Mouse (Mus musculus) limb, embryonic 12.5 days (tissue): ENCODE results near the gene Col23a1. TPM values are rescaled to one million over a fixed set of nuclear protein-coding genes. Genes with fewer than 3 reads are reported as not detected.

ENCODE experiments used
- ATAC-seq: fragments of 200-750 bp; cut with Nextera tagmentation; 2 replicates; pipeline ENCODE4 v1.8.0; 2017; ENCODE audit warnings: low read depth, moderate TSS enrichment; ENCODE audit not compliant: insufficient number of reproducible peaks, insufficient read depth, low FRiP score, low TSS enrichment
- H3K27ac ChIP-seq: fragments of 300-500 bp; sonication (generic); 2 replicates; pipeline ENCODE4 v1.5.1; 2016; ENCODE audit warnings: mild to moderate bottlenecking, moderate library complexity
- H3K27me3 ChIP-seq: fragments of 300-500 bp; sonication (generic); 2 replicates; pipeline ENCODE4 v1.6.1; 2016; ENCODE audit warnings: mild to moderate bottlenecking, moderate library complexity
- H3K36me3 ChIP-seq: fragments of 300-500 bp; sonication (generic); 2 replicates; pipeline ENCODE4 v1.6.1; 2016; ENCODE audit warnings: mild to moderate bottlenecking, moderate library complexity
- H3K4me1 ChIP-seq: fragments of 300-500 bp; sonication (generic); replicated peaks from 2 replicates; pipeline ENCODE4 v1.6.1; 2016
- H3K4me2 ChIP-seq: fragments of 300-500 bp; sonication (generic); 2 replicates; pipeline ENCODE4 v1.6.1; 2016; ENCODE audit warnings: mild to moderate bottlenecking, moderate library complexity
- H3K4me3 ChIP-seq: fragments of 300-500 bp; sonication (generic); replicated peaks from 2 replicates; pipeline ENCODE4 v1.5.1; 2016; ENCODE audit warnings: mild to moderate bottlenecking
- H3K9ac ChIP-seq: fragments of 300-500 bp; sonication (generic); replicated peaks from 2 replicates; pipeline ENCODE4 v1.6.1; 2016; ENCODE audit warnings: mild to moderate bottlenecking, moderate library complexity
- H3K9me3 ChIP-seq: fragments of 300-500 bp; sonication (generic); 2 replicates; pipeline ENCODE4 v1.6.1; 2016; ENCODE audit warnings: mild to moderate bottlenecking, moderate library complexity
- WGBS: fragments of 180-500 bp; shearing (Covaris S2); methylation state at CpG from one replicate; pipeline ENCODE4 v1.1.7; 2016; 5-methylcytosine and 5-hydroxymethylcytosine counted together
- polyA plus RNA-seq: library from polyadenylated mRNA; unstranded; fragments of >200 nt; fragmentation: Nextera tagmentation; extraction: Ambion mirVana; gene quantifications from 2 replicates; pipeline ENCODE4 v1.2.1, GENCODE M21; 2016

Gene Col23a1
- polyA plus RNA-seq, 1 experiment from 2014 or later = 29.4 TPM

DNA sequence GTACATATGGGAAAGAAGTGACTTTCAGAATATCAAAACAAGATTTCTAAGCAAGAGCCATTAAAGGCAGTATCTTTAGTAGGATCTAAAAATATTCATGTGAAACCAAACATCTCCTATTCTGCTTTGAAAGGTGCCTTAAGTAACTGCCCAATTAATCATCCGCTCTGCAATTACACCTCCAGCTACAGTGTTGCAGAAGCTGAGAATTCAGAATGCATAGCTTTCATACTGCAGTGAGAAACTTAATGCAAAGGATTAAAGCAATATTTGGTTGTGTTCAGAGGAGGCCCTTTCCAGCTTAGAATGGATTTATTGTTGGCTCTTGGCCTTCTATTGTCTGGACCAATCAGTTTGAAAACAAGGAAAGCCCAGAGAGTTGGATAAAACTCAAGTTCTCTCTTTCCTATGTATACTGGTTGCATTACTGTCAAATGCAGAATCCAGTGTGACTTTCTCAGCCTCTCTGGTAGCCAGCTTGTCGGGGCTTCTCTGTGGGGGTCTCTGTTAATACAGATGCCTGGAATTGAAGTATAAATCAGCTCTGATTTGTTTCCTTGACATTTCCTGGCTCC, 4.3 kb downstream of the Col23a1 start:
- no peak overlapping the region for H3K27ac ChIP-seq
- ATAC-seq = no peak
- H3K4me1 ChIP-seq = peaks cover 23% of the 10 kb centered on the region
- H3K9me3 ChIP-seq = 0 out of 2 replicates have a peak, but pooled peaks cover 5% of the 10 kb centered on the region
- no peaks in the 10 kb centered on the region; the same call in 1 of the 2 replicates for H3K27me3 ChIP-seq
- H3K4me2 ChIP-seq = no peak overlapping the region
- no peak overlapping the region for H3K9ac ChIP-seq
- no peak overlapping the region for H3K4me3 ChIP-seq
- H3K36me3 ChIP-seq = peaks cover 12% of the 10 kb centered on the region
- 48% methylated on average over 2 of the region's 2 CpGs for WGBS

GRCm38 (mm10) chr11:51295742-51296141, 6.0 kb downstream of the Col23a1 start:
- Histone ChIP-seq H3K4me1 (peaks cover 21% of the 10 kb centered on the region), H3K9me3 (0 out of 2 replicates have a peak, but pooled peaks cover 5% of the 10 kb centered on the region), H3K27ac (no peak overlapping the region), H3K27me3 (no peaks in the 10 kb centered on the region; the same call in 1 of the 2 replicates), H3K4me2 (no peak overlapping the region), H3K4me3 (no peak overlapping the region), H3K9ac (no peak overlapping the region), H3K36me3 (peaks cover 12% of the 10 kb centered on the region)
- WGBS = 88% methylated on average over 3 of the region's 3 CpGs
- no peak for ATAC-seq

- H3K36me3 ChIP-seq = peaks cover 12% of the 10 kb centered on the region
- H3K4me3 ChIP-seq = no peak overlapping the region
- WGBS = 81% methylated on average over 4 of the region's 4 CpGs
- H3K4me2 ChIP-seq = no peak overlapping the region
- H3K27ac ChIP-seq = no peak overlapping the region
- H3K9me3 ChIP-seq = 0 out of 2 replicates have a peak, but pooled peaks cover 5% of the 10 kb centered on the region
- ATAC-seq = no peak
- H3K9ac ChIP-seq = no peak overlapping the region
- H3K4me1 ChIP-seq = peaks cover 10% of the 10 kb centered on the region; the same call in 1 of the 2 replicates
- no peaks in the 10 kb centered on the region for H3K27me3 ChIP-seq
Observed at GRCm38 (mm10) chr11:51298691-51299090, 9.0 kb downstream of the Col23a1 start.

GRCm38 (mm10) chr11:51302396-51302795, 12.7 kb downstream of the Col23a1 start:
- ATAC-seq = no peak
- 65% methylated on average over 5 of the region's 5 CpGs for WGBS
- no peak overlapping the region for H3K4me3 ChIP-seq
- peaks cover 13% of the 10 kb centered on the region; the same call in 1 of the 2 replicates for H3K4me1 ChIP-seq
- no peaks in the 10 kb centered on the region for H3K36me3 ChIP-seq
- no peaks in the 10 kb centered on the region for H3K9me3 ChIP-seq
- no peak overlapping the region for H3K27ac ChIP-seq
- no peak overlapping the region for H3K4me2 ChIP-seq
- H3K9ac ChIP-seq = no peak overlapping the region
- no peaks in the 10 kb centered on the region for H3K27me3 ChIP-seq

DNA sequence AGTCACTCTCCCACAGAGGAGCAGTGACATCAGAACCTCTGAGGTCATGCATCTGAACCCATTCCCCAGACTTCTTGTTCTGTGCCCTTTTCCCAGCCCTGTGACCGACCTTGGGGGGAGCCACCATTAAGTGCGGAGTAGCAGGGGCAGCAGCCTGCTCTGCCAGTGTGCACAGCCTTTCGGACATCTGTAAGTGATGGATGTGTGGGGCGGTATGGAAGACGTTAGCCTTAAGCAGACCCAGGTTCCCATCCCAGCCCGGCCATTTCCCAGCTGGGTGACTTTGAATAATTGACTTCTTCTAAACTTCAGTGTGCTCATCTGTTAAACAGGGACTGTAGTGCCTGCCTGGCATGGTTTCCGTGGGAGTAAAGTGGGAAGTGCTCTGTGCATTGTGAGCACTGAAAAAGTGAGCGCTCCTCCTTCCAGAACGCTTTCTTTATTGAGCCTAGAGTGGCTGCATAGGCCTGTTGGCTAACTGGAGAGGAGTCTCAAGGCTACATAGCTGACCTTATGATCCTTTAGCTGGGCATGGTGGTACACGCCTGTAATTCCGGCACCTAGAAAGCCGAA, 14.3 kb downstream of the Col23a1 start:
- Histone ChIP-seq H3K27ac (no peak overlapping the region), H3K27me3 (no peaks in the 10 kb centered on the region), H3K4me2 (no peak overlapping the region), H3K9me3 (no peaks in the 10 kb centered on the region), H3K4me1 (peaks cover 13% of the 10 kb centered on the region), H3K9ac (no peak overlapping the region), H3K4me3 (no peak overlapping the region), H3K36me3 (no peaks in the 10 kb centered on the region)
- no peak; the same call in 1 of the 2 replicates for ATAC-seq
- WGBS = 45% methylated on average over 12 of the region's 12 CpGs

- Histone ChIP-seq H3K9ac (no peak overlapping the region), H3K4me2 (no peak overlapping the region), H3K4me1 (peaks cover 13% of the 10 kb centered on the region), H3K36me3 (no peaks in the 10 kb centered on the region), H3K4me3 (no peak overlapping the region), H3K27me3 (no peaks in the 10 kb centered on the region), H3K27ac (no peak overlapping the region), H3K9me3 (no peaks in the 10 kb centered on the region)
- ATAC-seq = no peak
- WGBS = 61% methylated on average over 5 of the region's 5 CpGs
Observed at GRCm38 (mm10) chr11:51308306-51308705, 18.6 kb downstream of the Col23a1 start.

DNA sequence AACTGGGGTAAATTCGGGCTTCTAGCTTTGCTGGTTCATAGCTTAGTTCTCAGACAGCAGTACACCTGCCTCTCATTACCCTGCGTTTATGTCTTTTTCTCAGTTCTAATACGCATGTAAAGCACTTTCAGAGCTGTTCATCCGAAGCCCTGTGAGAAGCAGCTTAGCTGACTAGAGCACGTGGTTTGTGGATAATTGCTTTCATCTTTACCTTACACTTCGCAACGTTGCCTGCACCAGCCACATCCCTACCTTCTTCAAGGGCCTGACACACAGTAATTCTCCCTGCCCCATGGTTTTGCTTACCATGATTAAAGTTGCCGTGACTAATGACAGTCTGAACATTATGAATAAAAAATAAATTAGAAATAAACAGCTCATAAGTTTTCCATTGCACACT, 22.1 kb downstream of the Col23a1 start:
- Histone ChIP-seq H3K4me1 (peaks cover 8% of the 10 kb centered on the region), H3K9me3 (no peaks in the 10 kb centered on the region), H3K4me2 (no peak overlapping the region), H3K9ac (no peak overlapping the region), H3K36me3 (no peaks in the 10 kb centered on the region), H3K27ac (no peak overlapping the region), H3K4me3 (no peak overlapping the region), H3K27me3 (no peaks in the 10 kb centered on the region)
- WGBS = 43% methylated on average over 8 of the region's 8 CpGs
- ATAC-seq = no peak

DNA sequence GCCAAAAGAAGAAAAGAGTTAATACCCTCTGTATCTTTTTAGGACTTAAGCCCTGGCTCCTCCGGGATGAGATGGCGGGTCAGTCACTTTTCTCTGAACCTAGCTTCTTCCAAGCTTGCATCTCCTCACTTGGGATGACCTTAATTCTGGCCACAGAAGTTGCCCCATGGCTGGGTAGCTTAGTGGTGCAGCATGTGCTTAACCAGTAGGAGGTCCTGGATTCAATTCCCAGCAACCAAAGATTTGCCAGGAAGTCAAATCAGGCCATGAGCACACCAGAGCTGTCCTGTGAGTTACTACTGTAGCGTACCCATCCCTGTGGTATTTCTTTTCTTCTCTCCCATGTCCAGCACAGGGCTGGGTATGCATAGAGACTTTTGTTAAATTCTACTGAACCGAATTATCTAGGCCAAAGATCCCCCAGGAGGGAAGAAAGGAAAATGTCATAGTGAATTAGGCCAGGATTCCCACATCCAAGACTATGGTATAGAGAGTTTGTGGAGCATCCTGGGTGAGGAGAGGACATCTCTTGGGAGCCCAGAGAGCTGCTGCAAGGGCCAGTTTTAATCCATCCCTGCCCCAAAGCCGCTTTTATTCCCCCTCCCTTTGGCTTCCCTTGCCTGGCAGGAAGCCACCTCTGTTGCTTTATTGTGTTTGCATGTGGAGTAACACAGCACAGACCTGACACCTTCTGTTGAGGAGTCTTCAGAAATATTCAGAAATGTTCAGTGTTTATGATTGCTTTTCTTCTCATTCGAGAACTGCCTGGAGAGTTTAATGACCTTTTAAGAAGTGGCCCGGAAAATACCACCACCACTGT, 26.5 kb downstream of the Col23a1 start:
- H3K36me3 ChIP-seq = no peaks in the 10 kb centered on the region
- peaks cover 11% of the 10 kb centered on the region for H3K4me1 ChIP-seq
- ATAC-seq = no peak
- WGBS = 73% methylated on average over 7 of the region's 7 CpGs
- no peak overlapping the region for H3K27ac ChIP-seq
- no peak overlapping the region for H3K4me2 ChIP-seq
- H3K4me3 ChIP-seq = no peak overlapping the region
- H3K9me3 ChIP-seq = peaks cover 3% of the 10 kb centered on the region; the same call in 1 of the 2 replicates
- no peaks in the 10 kb centered on the region for H3K27me3 ChIP-seq
- H3K9ac ChIP-seq = no peak overlapping the region

GRCm38 (mm10) chr11:51320609-51321008, 30.9 kb downstream of the Col23a1 start:
- no peaks in the 10 kb centered on the region for H3K27me3 ChIP-seq
- H3K27ac ChIP-seq = no peak overlapping the region
- H3K36me3 ChIP-seq = no peaks in the 10 kb centered on the region
- H3K4me2 ChIP-seq = no peak overlapping the region
- H3K9ac ChIP-seq = no peak overlapping the region
- peaks cover 11% of the 10 kb centered on the region for H3K4me1 ChIP-seq
- H3K4me3 ChIP-seq = no peak overlapping the region
- peaks cover 5% of the 10 kb centered on the region; the same call in 1 of the 2 replicates for H3K9me3 ChIP-seq
- ATAC-seq = no peak

- H3K4me3 ChIP-seq = no peak overlapping the region
- no peaks in the 10 kb centered on the region for H3K36me3 ChIP-seq
- no peak overlapping the region for H3K27ac ChIP-seq
- no peak overlapping the region for H3K9ac ChIP-seq
- H3K4me2 ChIP-seq = no peak overlapping the region
- H3K4me1 ChIP-seq = peaks cover 11% of the 10 kb centered on the region
- 42% methylated on average over 6 of the region's 6 CpGs for WGBS
- no peak for ATAC-seq
- H3K9me3 ChIP-seq = no peaks in the 10 kb centered on the region
- H3K27me3 ChIP-seq = no peaks in the 10 kb centered on the region
Observed at GRCm38 (mm10) chr11:51326908-51327307, 37.2 kb downstream of the Col23a1 start.

GRCm38 (mm10) chr11:51328387-51328942, 38.7 kb downstream of the Col23a1 start:
- Histone ChIP-seq H3K4me1 (peaks cover 11% of the 10 kb centered on the region), H3K4me2 (no peak overlapping the region), H3K4me3 (no peak overlapping the region), H3K9me3 (no peaks in the 10 kb centered on the region), H3K27ac (no peak overlapping the region), H3K27me3 (no peaks in the 10 kb centered on the region), H3K36me3 (no peaks in the 10 kb centered on the region), H3K9ac (no peak overlapping the region)
- WGBS = 87% methylated on average over 12 of the region's 12 CpGs
- no peak for ATAC-seq
